Mouse (Mus musculus): ENCODE data around the gene Nomo1. TPM values are rescaled to one million over a fixed set of nuclear protein-coding genes. Genes with fewer than 3 reads are reported as not detected.
A peak's percentile ranks its signal among the peaks of the same experiment; 100 is the strongest.

The Nomo1 gene
- polyA plus RNA-seq, 1 experiment from 2014 or later: 36.0 TPM

GRCm38 (mm10) chr7:46028681-46029080 lies 4.8 kb upstream of the Nomo1 start:
- no peak for ATAC-seq (ENCODE audit: low read depth)
- no peaks in the 10 kb centered on the region for H3K9me3 ChIP-seq
- 0 out of 2 replicates have a peak, but pooled peaks cover 6% of the 10 kb centered on the region for H3K27me3 ChIP-seq
- no peak overlapping the region for H3K4me2 ChIP-seq
- WGBS: 94% methylated on average over 10 of the region's 10 CpGs
- H3K36me3 ChIP-seq: no peaks in the 10 kb centered on the region
- H3K4me1 ChIP-seq (replicated peaks): no peaks in the 10 kb centered on the region
- no peak overlapping the region for H3K9ac ChIP-seq
- no peak overlapping the region for H3K4me3 ChIP-seq
- no peak overlapping the region for H3K27ac ChIP-seq (replicated peaks)

GRCm38 (mm10) chr7:46029299-46030144 lies 4.0 kb upstream of the Nomo1 start:
- no peak overlapping the region for H3K9ac ChIP-seq
- H3K27me3 ChIP-seq: 0 out of 2 replicates have a peak, but pooled peaks cover 6% of the 10 kb centered on the region
- no peak overlapping the region for H3K4me3 ChIP-seq
- H3K4me1 ChIP-seq (replicated peaks): peaks cover 6% of the 10 kb centered on the region
- H3K27ac ChIP-seq (replicated peaks): no peak overlapping the region
- no peaks in the 10 kb centered on the region for H3K36me3 ChIP-seq
- H3K4me2 ChIP-seq: peak overlapping the region; percentile 9; the same call in 1 of the 2 replicates
- no peaks in the 10 kb centered on the region for H3K9me3 ChIP-seq
- ATAC-seq (ENCODE audit: low read depth): no peak
- 71% methylated on average over 9 of the region's 9 CpGs for WGBS

GRCm38 (mm10) chr7:46030145-46030488 lies 3.4 kb upstream of the Nomo1 start, which contains the start of gene Abcc6:
TSS of gene Abcc6 (minus strand) at chr7:46030302.
- no peak for ATAC-seq (ENCODE audit: low read depth)
- 11% methylated on average over 11 of the region's 11 CpGs for WGBS
- Histone ChIP-seq H3K9ac (no peak within 1 kb of the TSS), H3K4me1 (replicated peaks) (peaks cover 12% of the 10 kb centered on the region), H3K27ac (replicated peaks) (no peak within 1 kb of the TSS), H3K36me3 (no peaks in the 10 kb centered on the region), H3K4me2 (peak within 1 kb of the TSS; percentile 9; the same call in 1 of the 2 replicates), H3K27me3 (0 out of 2 replicates have a peak, but pooled peaks cover 6% of the 10 kb centered on the region), H3K4me3 (no peak within 1 kb of the TSS), H3K9me3 (no peaks in the 10 kb centered on the region)

- Histone ChIP-seq H3K4me2 (no peak overlapping the region), H3K36me3 (no peaks in the 10 kb centered on the region), H3K4me1 (replicated peaks) (peaks cover 21% of the 10 kb centered on the region), H3K9ac (no peak overlapping the region), H3K27ac (replicated peaks) (no peak overlapping the region), H3K27me3 (0 out of 2 replicates have a peak, but pooled peaks cover 6% of the 10 kb centered on the region), H3K4me3 (no peak overlapping the region), H3K9me3 (no peaks in the 10 kb centered on the region)
- 83% methylated on average over 2 of the region's 2 CpGs for WGBS
- no peak for ATAC-seq (ENCODE audit: low read depth)
These were observed 2.4 kb upstream of the Nomo1 start for GRCm38 (mm10) chr7:46031075-46031474.

GRCm38 (mm10) chr7:46033870-46034337 lies 406 bp downstream of the Nomo1 start:
- under 1% methylated on average over 35 of the region's 35 CpGs for WGBS
- peak; percentile 44 for ATAC-seq (ENCODE audit: low read depth)

GRCm38 (mm10) chr7:46034991-46035390 lies 1.5 kb downstream of the Nomo1 start:
- Histone ChIP-seq H3K4me3 (peak overlapping the region; percentile 92), H3K9ac (peak overlapping the region; percentile 90), H3K27ac (replicated peaks) (no peak overlapping the region), H3K27me3 (0 out of 2 replicates have a peak, but pooled peaks cover 6% of the 10 kb centered on the region), H3K36me3 (peaks cover 23% of the 10 kb centered on the region), H3K4me2 (peak overlapping the region; percentile 98), H3K9me3 (no peaks in the 10 kb centered on the region), H3K4me1 (replicated peaks) (peaks cover 22% of the 10 kb centered on the region)
- 83% methylated on average over 2 of the region's 2 CpGs for WGBS
- ATAC-seq (ENCODE audit: low read depth): no peak

More at GRCm38 (mm10) chr7:46033870-46034337, 406 bp downstream of the Nomo1 start:
- Histone ChIP-seq H3K4me3 (peak overlapping the region; percentile 92), H3K9me3 (no peaks in the 10 kb centered on the region), H3K4me1 (replicated peaks) (peaks cover 22% of the 10 kb centered on the region), H3K27ac (replicated peaks) (peak overlapping the region; percentile 49; the same call in 1 of the 2 replicates), H3K4me2 (peak overlapping the region; percentile 98), H3K27me3 (0 out of 2 replicates have a peak, but pooled peaks cover 6% of the 10 kb centered on the region), H3K36me3 (peaks cover 14% of the 10 kb centered on the region), H3K9ac (peak overlapping the region; percentile 90)

- WGBS: 94% methylated on average over 2 of the region's 2 CpGs
- H3K27me3 ChIP-seq: 0 out of 2 replicates have a peak, but pooled peaks cover 3% of the 10 kb centered on the region
- no peaks in the 10 kb centered on the region for H3K9me3 ChIP-seq
- H3K27ac ChIP-seq (replicated peaks): no peak overlapping the region
- peaks cover 27% of the 10 kb centered on the region for H3K36me3 ChIP-seq
- H3K9ac ChIP-seq: peak overlapping the region; percentile 90; the same call in 1 of the 2 replicates
- peaks cover 22% of the 10 kb centered on the region for H3K4me1 ChIP-seq (replicated peaks)
- no peak overlapping the region for H3K4me3 ChIP-seq
- no peak for ATAC-seq (ENCODE audit: low read depth)
- 0 out of 2 replicates have a peak overlapping the region, but pooled peaks have one; percentile 98 for H3K4me2 ChIP-seq
These were observed 2.0 kb downstream of the Nomo1 start for GRCm38 (mm10) chr7:46035468-46035867.

GRCm38 (mm10) chr7:46037433-46037832 lies 3.9 kb downstream of the Nomo1 start:
- H3K36me3 ChIP-seq: peaks cover 47% of the 10 kb centered on the region
- WGBS: 91% methylated on average over 6 of the region's 6 CpGs
- no peak for ATAC-seq (ENCODE audit: low read depth)

GRCm38 (mm10) chr7:46039873-46040272 lies 6.4 kb downstream of the Nomo1 start:
- no peaks in the 10 kb centered on the region for H3K27me3 ChIP-seq
- 66% methylated on average over 2 of the region's 2 CpGs for WGBS
- H3K9ac ChIP-seq: no peak overlapping the region
- H3K4me3 ChIP-seq: no peak overlapping the region
- H3K27ac ChIP-seq (replicated peaks): no peak overlapping the region
- H3K9me3 ChIP-seq: no peaks in the 10 kb centered on the region
- no peak overlapping the region for H3K4me2 ChIP-seq
- H3K4me1 ChIP-seq (replicated peaks): peaks cover 12% of the 10 kb centered on the region
- no peak for ATAC-seq (ENCODE audit: low read depth)
- H3K36me3 ChIP-seq: peaks cover 71% of the 10 kb centered on the region

More at GRCm38 (mm10) chr7:46037433-46037832, 3.9 kb downstream of the Nomo1 start:
- H3K27me3 ChIP-seq: no peaks in the 10 kb centered on the region
- H3K27ac ChIP-seq (replicated peaks): no peak overlapping the region
- peaks cover 22% of the 10 kb centered on the region for H3K4me1 ChIP-seq (replicated peaks)
- H3K9ac ChIP-seq: no peak overlapping the region
- H3K4me3 ChIP-seq: no peak overlapping the region
- H3K9me3 ChIP-seq: no peaks in the 10 kb centered on the region
- H3K4me2 ChIP-seq: no peak overlapping the region

- 94% methylated on average over 10 of the region's 10 CpGs for WGBS
- H3K36me3 ChIP-seq: peaks cover 90% of the 10 kb centered on the region
- no peak overlapping the region for H3K9ac ChIP-seq
- no peaks in the 10 kb centered on the region for H3K4me1 ChIP-seq (replicated peaks)
- no peaks in the 10 kb centered on the region for H3K27me3 ChIP-seq
- ATAC-seq (ENCODE audit: low read depth): no peak
- H3K9me3 ChIP-seq: no peaks in the 10 kb centered on the region
- no peak overlapping the region for H3K4me2 ChIP-seq
- H3K27ac ChIP-seq (replicated peaks): no peak overlapping the region
- H3K4me3 ChIP-seq: no peak overlapping the region
These were observed 10.6 kb downstream of the Nomo1 start for GRCm38 (mm10) chr7:46044106-46044505.

- H3K27me3 ChIP-seq: no peaks in the 10 kb centered on the region
- ATAC-seq (ENCODE audit: low read depth): no peak
- H3K27ac ChIP-seq (replicated peaks): no peak overlapping the region
- no peaks in the 10 kb centered on the region for H3K9me3 ChIP-seq
- no peak overlapping the region for H3K4me2 ChIP-seq
- H3K4me1 ChIP-seq (replicated peaks): no peaks in the 10 kb centered on the region
- H3K4me3 ChIP-seq: no peak overlapping the region
- peaks cover 84% of the 10 kb centered on the region for H3K36me3 ChIP-seq
- WGBS: 96% methylated on average over 11 of the region's 11 CpGs
- no peak overlapping the region for H3K9ac ChIP-seq
These were observed 12.4 kb downstream of the Nomo1 start for GRCm38 (mm10) chr7:46045882-46046281.

GRCm38 (mm10) chr7:46047873-46048562 lies 14.5 kb downstream of the Nomo1 start:
- Histone ChIP-seq H3K9me3 (no peaks in the 10 kb centered on the region), H3K4me1 (replicated peaks) (no peaks in the 10 kb centered on the region), H3K4me3 (no peak overlapping the region), H3K9ac (no peak overlapping the region), H3K36me3 (peaks cover 80% of the 10 kb centered on the region), H3K27me3 (no peaks in the 10 kb centered on the region), H3K27ac (replicated peaks) (no peak overlapping the region), H3K4me2 (no peak overlapping the region)
- WGBS: 96% methylated on average over 13 of the region's 13 CpGs
- ATAC-seq (ENCODE audit: low read depth): no peak
